Mouse (Mus musculus): ENCODE results near the gene Cdc42ep1. TPM values are rescaled to one million over a fixed set of nuclear protein-coding genes. Genes with fewer than 3 reads are reported as not detected.

Cdc42ep1 gene
- polyA plus RNA-seq, 2 experiments: 24.3 to 25.2 TPM

DNA sequence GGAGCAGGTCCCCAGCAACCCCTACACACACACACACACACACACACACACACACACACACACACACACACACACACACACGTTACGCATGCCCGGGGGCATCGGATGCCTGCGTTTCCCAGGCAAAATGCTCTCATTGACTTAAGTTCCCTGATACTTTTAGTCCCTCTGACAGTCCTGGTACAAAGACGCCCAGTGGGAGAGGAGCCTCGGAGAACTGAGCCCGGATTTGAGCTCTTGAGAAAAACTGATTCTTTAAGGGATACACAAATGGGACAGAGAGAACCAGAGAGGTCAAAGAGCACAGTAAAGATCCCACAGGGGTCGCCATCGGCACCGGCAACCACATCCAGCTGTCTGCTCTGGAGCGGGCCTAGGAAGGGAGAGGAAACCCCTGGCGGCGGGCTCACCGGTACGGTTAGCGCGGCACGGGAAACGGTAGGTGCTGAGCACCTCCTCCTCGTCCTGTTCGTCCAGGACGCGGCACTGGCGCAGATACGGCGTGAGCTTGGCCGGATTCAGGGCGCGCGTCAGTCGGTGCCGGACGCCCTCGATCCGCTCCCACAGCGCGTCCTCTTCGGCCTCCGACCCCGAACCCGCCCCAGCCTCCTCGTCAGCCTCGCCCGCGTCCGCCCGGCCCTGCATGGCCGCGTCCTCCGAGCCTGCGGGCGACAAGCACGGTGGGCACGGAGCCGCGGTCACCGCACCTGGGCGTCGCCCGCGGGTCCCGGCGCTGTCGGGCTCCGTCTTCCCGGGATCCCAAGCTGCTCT is 40.3 kb upstream of the Cdc42ep1 start:
- H3K36me3 ChIP-seq (ENCODE audit: control insufficient read depth, insufficient read depth, low read length): no peaks in the 10 kb centered on the region
- H3K27ac ChIP-seq (replicated peaks; ENCODE audit: low read depth, low read length): no peak overlapping the region
- TF ChIP-seq POLR2A (IDR thresholded peaks at IDR 0.05; ENCODE audit: borderline replicate concordance, extremely low read depth, insufficient read depth, insufficient read length): no peak
- no peaks in the 10 kb centered on the region for H3K9me3 ChIP-seq (ENCODE audit: control insufficient read depth, low read length)
- H3K9ac ChIP-seq (ENCODE audit: low read depth, low read length, severe bottlenecking): peak overlapping the region; percentile 55
- DNase-seq (ENCODE audit: low spot score): no peak
- ATAC-seq (ENCODE audit: low FRiP score, low read depth): no peak
- H3K4me1 ChIP-seq (ENCODE audit: control insufficient read depth, insufficient read depth, low read length): peaks cover 5% of the 10 kb centered on the region; the same call in 1 of the 2 replicates
- WGBS: 6% methylated on average over 56 of the region's 67 CpGs
- peaks cover 77% of the 10 kb centered on the region for H3K27me3 ChIP-seq (ENCODE audit: control insufficient read depth, insufficient read depth, low read length)
- peak overlapping the region; percentile 94 for H3K4me2 ChIP-seq (replicated peaks; ENCODE audit: low read depth, low read length, severe bottlenecking)
- H3K4me3 ChIP-seq (replicated peaks; ENCODE audit: low read length): peak overlapping the region; percentile 57

- Histone ChIP-seq H3K4me1 (ENCODE audit: control insufficient read depth, insufficient read depth, low read length) (peaks cover 3% of the 10 kb centered on the region; the same call in 1 of the 2 replicates), H3K4me2 (replicated peaks; ENCODE audit: low read depth, low read length, severe bottlenecking) (peak within 1 kb of the TSS; percentile 94), H3K27me3 (ENCODE audit: control insufficient read depth, insufficient read depth, low read length) (peaks cover 70% of the 10 kb centered on the region), H3K9me3 (ENCODE audit: control insufficient read depth, low read length) (no peaks in the 10 kb centered on the region), H3K4me3 (replicated peaks; ENCODE audit: low read length) (peak within 1 kb of the TSS; percentile 57), H3K9ac (ENCODE audit: low read depth, low read length, severe bottlenecking) (peak within 1 kb of the TSS; percentile 55), H3K27ac (replicated peaks; ENCODE audit: low read depth, low read length) (no peak within 1 kb of the TSS), H3K36me3 (ENCODE audit: control insufficient read depth, insufficient read depth, low read length) (no peaks in the 10 kb centered on the region)
- TF ChIP-seq POLR2A (IDR thresholded peaks at IDR 0.05; ENCODE audit: borderline replicate concordance, extremely low read depth, insufficient read depth, insufficient read length): no peak
- 2% methylated on average over 38 of the region's 70 CpGs for WGBS
- peak; percentile 17; the same call in 1 of the 2 replicates for ATAC-seq (ENCODE audit: low FRiP score, low read depth)
- DNase-seq (ENCODE audit: low spot score): no peak
Observed at GRCm38 (mm10) chr15:78802776-78803391, 39.5 kb upstream of the Cdc42ep1 start, which contains the start of gene Card10. Gene Card10 (minus strand): TSS chr15:78803042.

DNA sequence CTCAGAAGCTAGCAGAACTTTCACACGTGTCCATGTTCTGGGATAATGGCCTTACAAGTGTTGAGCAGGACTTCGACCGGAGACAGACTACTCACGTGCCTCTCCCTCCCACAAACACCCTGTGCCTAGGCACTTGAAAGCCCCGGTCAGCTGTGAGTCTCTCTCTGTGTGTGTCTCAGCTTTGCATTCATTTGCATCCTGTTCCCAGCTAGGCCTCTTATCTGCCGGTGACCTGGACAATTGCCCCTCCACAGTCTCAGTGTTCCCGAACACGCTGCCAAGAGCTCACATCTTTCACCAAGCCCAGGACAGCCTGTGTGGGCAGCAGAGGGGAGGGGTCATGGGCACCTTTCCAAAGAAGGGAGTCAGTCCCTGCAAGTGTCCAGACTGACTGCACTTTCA is 38.9 kb upstream of the Cdc42ep1 start:
- H3K4me2 ChIP-seq (replicated peaks; ENCODE audit: low read depth, low read length, severe bottlenecking): no peak overlapping the region
- DNase-seq (ENCODE audit: low spot score): no peak
- no peak for TF ChIP-seq POLR2A (IDR thresholded peaks at IDR 0.05; ENCODE audit: borderline replicate concordance, extremely low read depth, insufficient read depth, insufficient read length)
- H3K9me3 ChIP-seq (ENCODE audit: control insufficient read depth, low read length): no peaks in the 10 kb centered on the region
- no peaks in the 10 kb centered on the region for H3K36me3 ChIP-seq (ENCODE audit: control insufficient read depth, insufficient read depth, low read length)
- no peak overlapping the region for H3K27ac ChIP-seq (replicated peaks; ENCODE audit: low read depth, low read length)
- H3K27me3 ChIP-seq (ENCODE audit: control insufficient read depth, insufficient read depth, low read length): peaks cover 64% of the 10 kb centered on the region
- peaks cover 3% of the 10 kb centered on the region; the same call in 1 of the 2 replicates for H3K4me1 ChIP-seq (ENCODE audit: control insufficient read depth, insufficient read depth, low read length)
- 9% methylated on average over 8 of the region's 8 CpGs for WGBS
- ATAC-seq (ENCODE audit: low FRiP score, low read depth): no peak
- no peak overlapping the region for H3K9ac ChIP-seq (ENCODE audit: low read depth, low read length, severe bottlenecking)
- no peak overlapping the region for H3K4me3 ChIP-seq (replicated peaks; ENCODE audit: low read length)

- H3K27me3 ChIP-seq (ENCODE audit: control insufficient read depth, insufficient read depth, low read length): peaks cover 57% of the 10 kb centered on the region
- no peak overlapping the region for H3K27ac ChIP-seq (replicated peaks; ENCODE audit: low read depth, low read length)
- no peak for DNase-seq (ENCODE audit: low spot score)
- H3K4me3 ChIP-seq (replicated peaks; ENCODE audit: low read length): no peak overlapping the region
- H3K9ac ChIP-seq (ENCODE audit: low read depth, low read length, severe bottlenecking): no peak overlapping the region
- no peak overlapping the region for H3K4me2 ChIP-seq (replicated peaks; ENCODE audit: low read depth, low read length, severe bottlenecking)
- no peaks in the 10 kb centered on the region for H3K9me3 ChIP-seq (ENCODE audit: control insufficient read depth, low read length)
- H3K4me1 ChIP-seq (ENCODE audit: control insufficient read depth, insufficient read depth, low read length): peaks cover 4% of the 10 kb centered on the region; the same call in 1 of the 2 replicates
- no peak for TF ChIP-seq POLR2A (IDR thresholded peaks at IDR 0.05; ENCODE audit: borderline replicate concordance, extremely low read depth, insufficient read depth, insufficient read length)
- WGBS: 11% methylated on average over 6 of the region's 6 CpGs
- H3K36me3 ChIP-seq (ENCODE audit: control insufficient read depth, insufficient read depth, low read length): no peaks in the 10 kb centered on the region
- ATAC-seq (ENCODE audit: low FRiP score, low read depth): no peak
Observed at GRCm38 (mm10) chr15:78804326-78804725, 38.1 kb upstream of the Cdc42ep1 start.

DNA sequence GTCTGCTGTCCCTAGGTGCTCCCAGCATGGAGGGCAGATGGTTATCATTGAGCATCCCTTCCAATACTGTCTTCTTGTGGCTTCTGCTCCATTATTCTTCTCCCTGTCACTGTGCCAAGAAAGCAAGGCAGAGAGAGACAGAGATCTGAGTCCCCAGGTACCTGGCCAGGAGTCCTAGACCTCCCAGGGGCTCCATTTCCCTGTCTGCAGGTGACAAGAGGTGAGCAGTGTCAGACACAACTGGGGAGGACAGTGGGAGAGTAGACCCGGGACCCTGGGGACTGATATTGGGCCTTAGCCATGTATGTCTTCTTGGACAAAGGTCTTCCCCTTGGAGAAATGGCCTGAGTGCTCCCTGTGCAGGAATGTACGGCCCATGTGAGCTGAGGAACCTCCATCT is 37.1 kb upstream of the Cdc42ep1 start:
- Histone ChIP-seq H3K4me1 (ENCODE audit: control insufficient read depth, insufficient read depth, low read length) (peaks cover 13% of the 10 kb centered on the region), H3K4me3 (replicated peaks; ENCODE audit: low read length) (no peak overlapping the region), H3K27ac (replicated peaks; ENCODE audit: low read depth, low read length) (no peak overlapping the region), H3K36me3 (ENCODE audit: control insufficient read depth, insufficient read depth, low read length) (no peaks in the 10 kb centered on the region), H3K27me3 (ENCODE audit: control insufficient read depth, insufficient read depth, low read length) (peaks cover 51% of the 10 kb centered on the region), H3K9ac (ENCODE audit: low read depth, low read length, severe bottlenecking) (no peak overlapping the region), H3K9me3 (ENCODE audit: control insufficient read depth, low read length) (no peaks in the 10 kb centered on the region), H3K4me2 (replicated peaks; ENCODE audit: low read depth, low read length, severe bottlenecking) (no peak overlapping the region)
- no peak for TF ChIP-seq POLR2A (IDR thresholded peaks at IDR 0.05; ENCODE audit: borderline replicate concordance, extremely low read depth, insufficient read depth, insufficient read length)
- DNase-seq (ENCODE audit: low spot score): no peak
- 68% methylated on average over 2 of the region's 2 CpGs for WGBS
- ATAC-seq (ENCODE audit: low FRiP score, low read depth): no peak

Data from limb, embryonic 14.5 days (tissue).